Mouse (Mus musculus): ENCODE data around the gene Hs2st1. TPM values are rescaled to one million over a fixed set of nuclear protein-coding genes. Genes with fewer than 3 reads are reported as not detected.

Hs2st1 gene
- total and polyA plus RNA-seq, 3 experiments: 13.6 to 16.1 TPM; not detected in 1

DNA sequence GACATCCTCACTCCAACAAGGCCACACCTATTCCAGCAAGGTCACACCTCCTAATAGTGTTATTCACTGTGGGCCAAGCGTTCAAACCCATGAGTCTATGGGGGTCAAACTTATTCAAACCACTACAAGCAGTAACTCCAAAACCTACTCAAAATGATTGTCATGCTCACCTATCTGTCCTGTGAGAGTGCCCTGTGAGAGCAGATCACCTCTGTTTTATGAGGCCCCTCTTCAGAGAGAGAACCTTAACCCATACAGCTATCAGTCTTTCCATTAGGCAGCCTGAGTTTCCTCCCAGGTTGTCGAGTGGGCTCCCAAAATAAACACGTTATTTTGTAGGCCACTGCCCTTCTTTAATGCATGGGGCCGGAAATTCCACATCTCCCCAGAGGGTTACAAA lies 32.4 kb upstream of the Hs2st1 start:
- no peak for DNase-seq (ENCODE audit: low read depth, low spot score)
- no peaks in the 10 kb centered on the region for H3K27me3 ChIP-seq (ENCODE audit: control insufficient read depth in 1 of 2, insufficient read depth in 2 of 2, low read length in 2 of 2)
- H3K4me3 ChIP-seq (ENCODE audit: control insufficient read depth in 1 of 2, insufficient read depth in 1 of 2, low read depth in 2 of 2, low read length in 2 of 2): no peak overlapping the region
- H3K27ac ChIP-seq (ENCODE audit: control insufficient read depth, low read depth, low read length): no peak overlapping the region
- no peak for TF ChIP-seq MYB (IDR thresholded peaks at IDR 0.05; ENCODE audit: low read depth, low read length)
- TF ChIP-seq CHD2 (IDR thresholded peaks at IDR 0.05; ENCODE audit: low read length): no peak
- no peak for TF ChIP-seq ZC3H11A (IDR thresholded peaks at IDR 0.05; ENCODE audit: low read depth, low read length)
- no peak for TF ChIP-seq GABPA (IDR thresholded peaks at IDR 0.05; ENCODE audit: low read depth, low read length)
- no peak for TF ChIP-seq ZKSCAN1 (IDR thresholded peaks at IDR 0.05; ENCODE audit: low read depth, low read length)
- TF ChIP-seq ETS1 (IDR thresholded peaks at IDR 0.05; ENCODE audit: low read depth, low read length): no peak
- no peak for TF ChIP-seq CTCF (IDR thresholded peaks at IDR 0.05 in 2 of 3, conservative IDR thresholded peaks at IDR 0.05 in 1 of 3; ENCODE audit: control insufficient read depth in 1 of 3, insufficient read depth in 1 of 3, low read depth in 2 of 3, low read length in 3 of 3, poor library complexity in 1 of 3, severe bottlenecking in 1 of 3)
- TF ChIP-seq MAX (IDR thresholded peaks at IDR 0.05; ENCODE audit: low read length): no peak
- TF ChIP-seq ZMIZ1 (IDR thresholded peaks at IDR 0.05; ENCODE audit: low read depth, low read length): no peak
- no peak for TF ChIP-seq UBTF (IDR thresholded peaks at IDR 0.05; ENCODE audit: borderline replicate concordance, insufficient read depth, low read depth, low read length)
- TF ChIP-seq SMC3 (IDR thresholded peaks at IDR 0.05; ENCODE audit: low read depth, low read length): no peak
- TF ChIP-seq GATA1 (IDR thresholded peaks at IDR 0.05; ENCODE audit: low read depth, low read length): no peak
- TF ChIP-seq RCOR1 (IDR thresholded peaks at IDR 0.05; ENCODE audit: low read depth, low read length): no peak
- TF ChIP-seq JUND (IDR thresholded peaks at IDR 0.05; ENCODE audit: low read depth, low read length): no peak
- no peak for TF ChIP-seq TCF12 (IDR thresholded peaks at IDR 0.05; ENCODE audit: low read depth, low read length)
- TF ChIP-seq BHLHE40 (IDR thresholded peaks at IDR 0.05; ENCODE audit: borderline replicate concordance, low read depth, low read length): no peak
- no peak for TF ChIP-seq POLR2AphosphoS5 (IDR thresholded peaks at IDR 0.05; ENCODE audit: borderline replicate concordance, low read depth, low read length)
- no peak for TF ChIP-seq POLR2A (IDR thresholded peaks at IDR 0.05; ENCODE audit: control insufficient read depth in 1 of 2, insufficient read depth in 1 of 2, low read depth in 1 of 2, low read length in 2 of 2, poor library complexity in 1 of 2)
- TF ChIP-seq NRF1 (IDR thresholded peaks at IDR 0.05; ENCODE audit: insufficient read depth, low read depth, low read length, poor library complexity, severe bottlenecking): no peak
- no peak for TF ChIP-seq RAD21 (IDR thresholded peaks at IDR 0.05; ENCODE audit: low read depth, low read length)
- no peaks in the 10 kb centered on the region for H3K79me2 ChIP-seq (ENCODE audit: control insufficient read depth, insufficient read depth, low read length, poor library complexity)
- H3K9ac ChIP-seq (ENCODE audit: control insufficient read depth, low read depth, low read length, poor library complexity, severe bottlenecking): no peak overlapping the region
- no peaks in the 10 kb centered on the region for H3K9me3 ChIP-seq (replicated peaks; ENCODE audit: insufficient read depth, low read length)
- H3K4me1 ChIP-seq (ENCODE audit: control insufficient read depth in 1 of 2, insufficient read depth in 2 of 2, low read length in 2 of 2): no peaks in the 10 kb centered on the region; a peak in 1 of 4 replicates
- peaks cover 0 to 3% of the 10 kb centered on the region in 2 experiments; a peak in 1 of 4 replicates for H3K36me3 ChIP-seq (ENCODE audit: control insufficient read depth in 1 of 2, insufficient read depth in 2 of 2, low read length in 2 of 2)

DNA sequence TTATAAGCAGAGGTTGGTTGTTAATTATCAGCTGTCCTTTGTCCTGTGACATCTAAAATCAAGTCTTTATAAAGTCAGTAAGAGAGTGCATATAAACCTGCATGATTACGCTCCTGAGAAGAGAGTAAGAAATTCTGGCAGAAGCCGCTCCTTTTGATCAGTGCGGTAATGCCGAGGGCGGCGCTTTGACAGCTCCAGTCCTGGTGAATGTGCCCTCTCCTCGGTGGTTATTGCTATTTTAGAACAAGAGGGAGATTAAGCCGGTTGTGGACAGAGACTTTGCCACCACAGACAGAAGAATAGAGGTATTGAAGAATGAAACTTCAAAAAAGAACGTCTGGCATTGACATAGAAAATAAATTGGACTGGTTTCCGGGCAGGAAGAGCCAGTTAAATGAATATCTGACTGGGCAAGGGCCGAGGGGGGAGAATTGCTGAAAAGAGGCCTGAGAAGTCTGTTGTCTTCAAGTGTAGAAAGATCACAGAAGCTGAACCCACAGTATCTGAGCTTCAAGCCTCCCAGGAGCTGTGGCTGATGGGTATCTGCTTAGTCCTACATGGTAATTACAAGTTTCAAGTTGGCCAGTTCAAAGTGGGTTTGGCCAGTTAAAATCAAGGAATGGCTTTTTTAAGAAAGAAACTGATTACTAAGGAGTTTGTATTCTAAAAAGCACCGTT lies 27.9 kb upstream of the Hs2st1 start:
- no peaks in the 10 kb centered on the region for H3K9me3 ChIP-seq (replicated peaks; ENCODE audit: insufficient read depth, low read length)
- DNase-seq (ENCODE audit: low read depth, low spot score): no peak

More for the DNA sequence above, 27.9 kb upstream of the Hs2st1 start:
- Histone ChIP-seq H3K79me2 (ENCODE audit: control insufficient read depth, insufficient read depth, low read length, poor library complexity) (no peaks in the 10 kb centered on the region), H3K36me3 (ENCODE audit: control insufficient read depth in 1 of 2, insufficient read depth in 2 of 2, low read length in 2 of 2) (peaks cover 3 to 10% of the 10 kb centered on the region in 2 experiments), H3K27ac (ENCODE audit: control insufficient read depth, low read depth, low read length) (no peak overlapping the region), H3K9ac (ENCODE audit: control insufficient read depth, low read depth, low read length, poor library complexity, severe bottlenecking) (no peak overlapping the region), H3K27me3 (ENCODE audit: control insufficient read depth in 1 of 2, insufficient read depth in 2 of 2, low read length in 2 of 2) (no peaks in the 10 kb centered on the region), H3K4me1 (ENCODE audit: control insufficient read depth in 1 of 2, insufficient read depth in 2 of 2, low read length in 2 of 2) (no peaks in the 10 kb centered on the region; a peak in 1 of 4 replicates), H3K4me3 (ENCODE audit: control insufficient read depth in 1 of 2, insufficient read depth in 1 of 2, low read depth in 2 of 2, low read length in 2 of 2) (no peak overlapping the region)
- no peak for TF ChIP-seq CTCF (IDR thresholded peaks at IDR 0.05 in 2 of 3, conservative IDR thresholded peaks at IDR 0.05 in 1 of 3; ENCODE audit: control insufficient read depth in 1 of 3, insufficient read depth in 1 of 3, low read depth in 2 of 3, low read length in 3 of 3, poor library complexity in 1 of 3, severe bottlenecking in 1 of 3)
- no peak for TF ChIP-seq ZKSCAN1 (IDR thresholded peaks at IDR 0.05; ENCODE audit: low read depth, low read length)
- TF ChIP-seq TAL1 (IDR thresholded peaks at IDR 0.05; ENCODE audit: low read length): no peak
- TF ChIP-seq ZMIZ1 (IDR thresholded peaks at IDR 0.05; ENCODE audit: low read depth, low read length): no peak
- TF ChIP-seq ZNF384 (IDR thresholded peaks at IDR 0.05; ENCODE audit: low read depth, low read length): no peak
- no peak for TF ChIP-seq MAZ (IDR thresholded peaks at IDR 0.05; ENCODE audit: low read depth, low read length)
- no peak for TF ChIP-seq ETS1 (IDR thresholded peaks at IDR 0.05; ENCODE audit: low read depth, low read length)
- TF ChIP-seq ZC3H11A (IDR thresholded peaks at IDR 0.05; ENCODE audit: low read depth, low read length): no peak
- no peak for TF ChIP-seq POLR2A (IDR thresholded peaks at IDR 0.05; ENCODE audit: control insufficient read depth in 1 of 2, insufficient read depth in 1 of 2, low read depth in 1 of 2, low read length in 2 of 2, poor library complexity in 1 of 2)
- no peak for TF ChIP-seq RAD21 (IDR thresholded peaks at IDR 0.05; ENCODE audit: low read depth, low read length)
- no peak for TF ChIP-seq NRF1 (IDR thresholded peaks at IDR 0.05; ENCODE audit: insufficient read depth, low read depth, low read length, poor library complexity, severe bottlenecking)
- TF ChIP-seq SMC3 (IDR thresholded peaks at IDR 0.05; ENCODE audit: low read depth, low read length): no peak
- TF ChIP-seq SIN3A (IDR thresholded peaks at IDR 0.05; ENCODE audit: low read length): no peak
- no peak for TF ChIP-seq MYB (IDR thresholded peaks at IDR 0.05; ENCODE audit: low read depth, low read length)
- TF ChIP-seq NELFE (IDR thresholded peaks at IDR 0.05; ENCODE audit: low read depth, low read length): no peak
- TF ChIP-seq KAT2A (conservative IDR thresholded peaks at IDR 0.05; ENCODE audit: low read depth, low read length): no peak
- TF ChIP-seq CHD2 (IDR thresholded peaks at IDR 0.05; ENCODE audit: low read length): no peak
- no peak for TF ChIP-seq BHLHE40 (IDR thresholded peaks at IDR 0.05; ENCODE audit: borderline replicate concordance, low read depth, low read length)
- no peak for TF ChIP-seq POLR2AphosphoS2 (IDR thresholded peaks at IDR 0.05; ENCODE audit: low read length)
- TF ChIP-seq E2F4 (IDR thresholded peaks at IDR 0.05; ENCODE audit: borderline replicate concordance, low read depth, low read length): no peak

All from MEL (cell line).